Mouse (Mus musculus) stomach, postnatal 0 days (tissue): ENCODE results near the gene Cdc42ep1. TPM values are rescaled to one million over a fixed set of nuclear protein-coding genes. Genes with fewer than 3 reads are reported as not detected.

Experiments used
- ATAC-seq: fragments of 200-750 bp; cut with Nextera tagmentation; 2 replicates; pipeline ENCODE4 v1.8.0; 2017; ENCODE audit not compliant: low FRiP score, low TSS enrichment
- DNase-seq: peaks from one replicate; pipeline ENCODE4 v3.0.0-alpha.2; 2016; ENCODE audit warnings: low spot score
- H3K27ac ChIP-seq: fragments of 300-500 bp; sonication (generic); replicated peaks from 2 replicates; pipeline ENCODE4 v1.5.1; 2014; ENCODE audit warnings: mild to moderate bottlenecking, control low read depth
- H3K27me3 ChIP-seq: fragments of 300-500 bp; sonication (generic); 2 replicates; pipeline ENCODE4 v1.6.1; 2014; ENCODE audit warnings: low read length; ENCODE audit not compliant: control insufficient read depth, insufficient read depth
- H3K36me3 ChIP-seq: fragments of 300-500 bp; sonication (generic); 2 replicates; pipeline ENCODE4 v1.6.1; 2014; ENCODE audit warnings: low read length, mixed read lengths; ENCODE audit not compliant: control insufficient read depth, insufficient read depth
- H3K4me1 ChIP-seq: fragments of 300-500 bp; sonication (generic); replicated peaks from 2 replicates; pipeline ENCODE4 v1.6.1; 2014; ENCODE audit warnings: antibody characterized with exemption; ENCODE audit not compliant: control insufficient read depth, insufficient read depth
- H3K4me2 ChIP-seq: fragments of 300-500 bp; sonication (generic); replicated peaks from 2 replicates; pipeline ENCODE4 v1.6.1; 2014; ENCODE audit warnings: low read depth, mild to moderate bottlenecking, control low read depth, moderate library complexity
- H3K4me3 ChIP-seq: fragments of 300-500 bp; sonication (generic); 2 replicates; pipeline ENCODE4 v1.5.1; 2014; ENCODE audit warnings: low read depth, low read length, control low read depth
- H3K9ac ChIP-seq: fragments of 300-500 bp; sonication (generic); 2 replicates; pipeline ENCODE4 v1.6.1; 2014; ENCODE audit warnings: mild to moderate bottlenecking, low read length, control low read depth, mixed read lengths
- H3K9me3 ChIP-seq: fragments of 300-500 bp; sonication (generic); 2 replicates; pipeline ENCODE4 v1.6.1; 2016; ENCODE audit warnings: low read length; ENCODE audit not compliant: control insufficient read depth
- CTCF ChIP-seq: IDR thresholded peaks from 2 replicates; pipeline ENCODE4 v1.5.1; 2016; ENCODE audit warnings: antibody characterized with exemption, low read depth, mild to moderate bottlenecking, moderate library complexity
- EP300 ChIP-seq: optimal IDR thresholded peaks from 2 replicates; pipeline ENCODE3; 2016; ENCODE audit warnings: antibody characterized with exemption
- WGBS: fragments of 180-500 bp; shearing (Covaris S2); extraction: QIAGEN DNeasy Blood & Tissue Kit; methylation state at CpG from one replicate; pipeline ENCODE4 v1.1.7; 2014; 5-methylcytosine and 5-hydroxymethylcytosine counted together
- microRNA-seq: library from miRNA; unstranded; fragments of <30 nt; microRNA quantifications from one replicate; pipeline ENCODE4, GENCODE M21; 2016
- polyA plus RNA-seq: library from polyadenylated mRNA; unstranded; fragments of >200 nt; fragmentation: Nextera tagmentation; extraction: Ambion mirVana; gene quantifications from 2 replicates; pipeline ENCODE4 v1.2.1, GENCODE M21; 2015

Cdc42ep1 gene
- polyA plus RNA-seq, 1 experiment from 2014 or later = 37.7 TPM

DNA sequence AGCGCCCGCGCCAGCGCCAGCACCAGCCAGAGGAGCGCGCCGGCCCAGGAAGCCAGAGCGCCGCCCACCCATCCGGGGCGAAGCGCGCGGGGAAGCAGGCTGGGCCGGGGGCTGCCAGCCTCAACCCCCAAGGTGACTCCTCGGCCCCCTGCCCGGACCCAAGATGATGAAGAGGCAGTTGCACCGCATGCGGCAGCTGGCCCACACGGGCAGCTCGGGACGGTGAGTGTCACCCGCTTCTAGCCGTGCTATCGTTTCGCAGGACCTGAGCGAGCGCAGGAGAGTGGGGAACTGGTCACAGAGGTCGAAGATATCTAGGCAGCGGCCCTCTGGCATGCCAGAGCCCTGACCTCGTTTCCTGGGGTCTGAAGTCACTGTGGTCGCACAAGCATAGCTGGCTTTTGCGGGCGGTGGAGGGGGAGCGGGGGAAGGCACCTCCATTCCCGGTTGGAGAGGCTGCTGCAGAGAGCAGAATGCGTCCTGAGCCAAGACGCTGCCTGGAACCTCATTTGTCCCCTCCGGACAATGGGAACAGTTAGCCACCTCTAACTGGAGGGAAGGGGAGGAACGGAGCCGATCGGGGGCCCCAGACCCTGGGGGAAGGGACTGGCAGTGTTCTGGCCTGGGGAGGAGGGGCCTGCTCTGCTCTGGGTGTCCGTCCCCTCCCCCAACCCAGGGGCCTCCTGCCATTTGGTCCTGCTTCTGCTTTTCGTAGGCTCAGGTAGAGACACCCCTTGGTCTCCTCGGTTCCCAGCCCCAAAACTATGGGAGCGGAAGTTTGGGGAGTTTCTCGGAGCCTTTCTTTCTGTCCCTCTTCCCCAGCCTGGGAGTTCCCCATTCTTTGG lies 57.5 kb downstream of the Cdc42ep1 start, which contains the start of gene Sh3bp1:
Sh3bp1 (plus strand) TSS at position 29 of the 845 bp plus-strand sequence.
- H3K4me3 ChIP-seq = peak within 1 kb of the TSS; percentile 77
- H3K4me2 ChIP-seq = peak within 1 kb of the TSS; percentile 86
- H3K36me3 ChIP-seq = peaks cover 2% of the 10 kb centered on the region; the same call in 1 of the 2 replicates
- TF ChIP-seq CTCF = no peak
- no peak for TF ChIP-seq EP300
- WGBS = under 1% methylated on average over 43 of the region's 47 CpGs
- peak within 1 kb of the TSS; percentile 79 for H3K9ac ChIP-seq
- H3K27ac ChIP-seq = peak within 1 kb of the TSS; percentile 85
- H3K27me3 ChIP-seq = no peaks in the 10 kb centered on the region
- no peaks in the 10 kb centered on the region for H3K9me3 ChIP-seq
- peaks cover 7% of the 10 kb centered on the region for H3K4me1 ChIP-seq
- ATAC-seq (peak; percentile 28; the same call in 1 of the 2 replicates), DNase-seq (peak; percentile 82)

Small RNA genes lying within 50 kb of the gene (microRNA-seq; reads per million reads assigned to microRNA genes)
- gene Mir6955 = not detected

Other genes with a start within 250 kb of the Cdc42ep1 start
- 5.2 and 5.8 TPM in 2 replicates for gene Cyth4, start 245.6 kb upstream of the Cdc42ep1 start, polyA plus RNA-seq
- gene Elfn2, start 123.9 kb upstream of the Cdc42ep1 start, polyA plus RNA-seq = 0.06 and 0.11 TPM in 2 replicates
- 5.6 and 7.2 TPM in 2 replicates for gene Mfng, start 69.1 kb upstream of the Cdc42ep1 start, polyA plus RNA-seq
- 2.4 and 2.8 TPM in 2 replicates for gene Card10, start 39.6 kb upstream of the Cdc42ep1 start, polyA plus RNA-seq
- 39.4 and 39.5 TPM in 2 replicates for gene Lgals2, start 12.9 kb downstream of the Cdc42ep1 start, polyA plus RNA-seq
- 35.6 and 39.3 TPM in 2 replicates for gene Gga1, start 34.6 kb downstream of the Cdc42ep1 start, polyA plus RNA-seq
- gene Gm49510, start 57.0 kb downstream of the Cdc42ep1 start, polyA plus RNA-seq = 0.27 and 0.28 TPM in 2 replicates
- 22.7 and 27.4 TPM in 2 replicates for gene Sh3bp1, start 57.1 kb downstream of the Cdc42ep1 start, polyA plus RNA-seq
- gene Pdxp, start 71.3 kb downstream of the Cdc42ep1 start, polyA plus RNA-seq = 4.1 and 4.3 TPM in 2 replicates
- gene Lgals1, start 84.1 kb downstream of the Cdc42ep1 start, polyA plus RNA-seq = 1,326 and 1,632 TPM in 2 replicates
- gene Nol12, start 92.3 kb downstream of the Cdc42ep1 start, polyA plus RNA-seq = 32.3 and 36.4 TPM in 2 replicates
- 22.4 and 30.6 TPM in 2 replicates for gene Triobp, start 105.1 kb downstream of the Cdc42ep1 start, polyA plus RNA-seq
- 285 and 309 TPM in 2 replicates for gene H1f0, start 185.8 kb downstream of the Cdc42ep1 start, polyA plus RNA-seq
- gene Galr3, start 199.3 kb downstream of the Cdc42ep1 start, polyA plus RNA-seq = 0.31 and 0.34 TPM in 2 replicates
- 27.1 and 28.0 TPM in 2 replicates for gene Ankrd54, start 220.3 kb downstream of the Cdc42ep1 start, polyA plus RNA-seq
- 132 and 135 TPM in 2 replicates for gene Eif3l, start 232.6 kb downstream of the Cdc42ep1 start, polyA plus RNA-seq